Mouse (Mus musculus): Measurements from ENCODE around the gene Fcgr3.

Gene Fcgr3

DNA sequence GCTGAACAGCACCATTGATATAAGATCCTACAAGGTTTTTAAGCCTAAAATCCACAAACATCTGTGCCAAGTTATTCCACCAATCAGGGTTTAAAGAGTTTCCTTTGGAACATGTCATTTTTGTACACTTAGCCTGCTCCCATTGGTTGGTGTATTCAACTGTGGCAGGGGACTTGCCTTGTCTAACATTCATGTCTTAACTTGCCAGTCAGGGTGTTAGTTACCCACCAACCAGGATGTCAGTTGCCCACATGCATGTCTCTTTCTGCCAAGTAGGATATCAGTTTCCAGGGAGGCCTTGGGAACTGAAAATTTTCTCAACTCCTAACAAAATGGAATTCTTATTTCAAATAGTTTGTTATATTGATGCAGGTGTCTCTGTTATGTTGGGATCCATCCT is 59.1 kb downstream of the Fcgr3 start:
- no peak for DNase-seq

DNA sequence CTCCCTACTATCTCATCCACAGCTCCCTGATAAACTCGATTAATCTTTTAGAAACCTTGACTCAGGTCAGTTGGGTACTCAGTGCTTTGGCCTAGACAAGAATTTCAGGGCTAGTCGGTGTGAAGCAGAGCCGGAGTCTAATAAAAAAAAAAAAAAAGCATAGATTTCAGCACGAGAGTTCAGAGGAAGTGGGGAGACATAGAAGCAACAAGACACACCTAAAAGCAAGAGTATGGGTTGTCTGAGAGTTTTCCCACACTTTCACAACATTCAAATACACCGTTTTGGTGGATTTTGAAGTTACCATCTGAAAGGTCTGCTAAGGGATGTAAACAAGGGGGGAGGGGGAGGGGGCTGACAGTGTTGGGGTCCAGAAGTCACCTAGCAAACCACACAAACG is 59.7 kb downstream of the Fcgr3 start:
- no peak for DNase-seq

Measured in cerebellum, adult 11-12 months (tissue).